Mouse (Mus musculus) natural killer cell, adult 2 months (primary cell): ENCODE results near the gene Ppm1j.
A peak's percentile ranks its signal among the peaks of the same experiment; 100 is the strongest.

Source experiments
- DNase-seq, 2 experiments: peaks; one replicate each; pipeline ENCODE4 v3.0.0; 2022; ENCODE audit warnings: low spot score in 2 of 2

Ppm1j gene

DNA sequence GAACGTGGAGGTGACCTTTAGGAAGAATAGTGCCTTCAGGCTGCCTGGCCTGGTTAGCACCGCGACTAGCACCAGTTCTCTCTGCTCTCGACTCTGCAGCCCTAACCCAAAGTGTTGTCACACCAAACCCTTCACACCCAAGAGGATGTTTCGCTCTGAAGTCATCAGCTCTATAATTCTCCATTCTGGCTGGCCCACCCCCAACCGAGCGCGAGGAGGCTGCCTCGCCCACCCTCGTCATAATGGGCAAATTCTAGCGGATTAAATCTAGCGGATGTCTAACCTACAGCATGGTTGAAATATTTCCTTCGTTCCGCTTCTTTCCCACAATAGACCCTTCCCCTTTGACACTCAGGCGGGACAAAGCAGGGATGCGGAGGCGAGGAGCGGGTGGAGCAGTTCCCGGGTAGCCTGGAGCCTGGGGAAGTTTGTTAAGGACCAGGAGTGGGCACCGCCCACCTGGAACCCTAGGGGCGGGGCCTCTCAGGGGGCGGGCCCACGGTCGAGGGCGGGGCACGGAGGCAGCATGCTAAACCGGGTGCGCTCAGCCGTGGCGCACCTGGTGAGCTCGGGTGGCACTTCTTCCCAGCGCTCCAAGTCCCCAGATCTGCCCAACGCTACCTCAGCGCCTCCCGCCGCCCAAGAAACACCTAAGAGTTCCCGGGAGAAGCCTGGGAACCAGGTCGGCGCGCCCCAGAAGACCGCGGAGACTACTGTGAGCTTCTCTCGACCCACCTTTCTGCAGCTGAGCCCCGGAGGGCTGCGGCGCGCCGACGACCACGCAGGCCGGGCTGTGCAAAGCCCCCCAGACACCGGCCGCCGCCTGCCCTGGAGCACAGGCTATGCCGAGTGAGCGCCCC is at the start of gene Ppm1j:
Gene Ppm1j (plus strand): TSS at position 496 of the 860 bp plus-strand sequence.
- DNase-seq: peak; percentile 74 to 86

DNA sequence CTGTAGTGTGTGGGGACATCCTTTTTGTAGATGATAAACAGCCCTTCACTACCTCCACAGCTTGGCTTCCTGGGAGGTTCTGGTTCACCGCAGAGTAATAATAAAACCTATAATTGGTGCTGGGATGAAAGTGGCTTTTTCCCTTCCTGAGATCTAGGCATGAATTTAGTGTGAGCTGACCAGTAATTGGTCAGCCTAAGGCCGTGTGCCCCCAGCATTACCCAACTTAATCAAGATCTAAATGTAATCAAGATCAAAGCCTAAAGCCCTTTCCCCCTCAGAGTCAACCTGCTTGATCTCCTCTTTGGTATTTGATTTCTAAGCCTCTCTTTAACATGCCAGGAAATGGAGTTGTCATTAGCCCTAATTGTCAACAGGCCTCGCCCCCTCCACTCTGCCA is 47.9 kb upstream of the Ppm1j start:
- no peak for DNase-seq

DNA sequence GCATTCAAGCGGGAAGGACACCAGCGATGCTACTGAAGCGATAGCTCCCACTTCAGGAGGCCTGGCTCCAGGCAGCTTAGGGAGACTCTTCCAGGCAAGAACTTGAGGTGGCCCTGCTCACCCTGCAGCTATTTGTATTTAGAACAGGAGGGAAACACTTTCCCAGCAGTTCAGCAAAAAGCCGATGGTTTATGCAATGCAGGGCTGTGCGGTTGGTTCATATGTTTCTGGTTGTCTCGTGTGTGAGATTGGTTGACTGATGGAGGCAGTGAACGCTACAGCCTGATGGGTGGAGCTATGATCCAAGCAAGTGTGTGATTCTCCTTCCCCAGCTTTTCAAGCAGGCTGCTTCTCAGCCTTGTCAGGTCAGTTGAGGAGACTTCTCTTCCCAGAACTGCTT is 46.2 kb upstream of the Ppm1j start:
- no peak for DNase-seq

DNA sequence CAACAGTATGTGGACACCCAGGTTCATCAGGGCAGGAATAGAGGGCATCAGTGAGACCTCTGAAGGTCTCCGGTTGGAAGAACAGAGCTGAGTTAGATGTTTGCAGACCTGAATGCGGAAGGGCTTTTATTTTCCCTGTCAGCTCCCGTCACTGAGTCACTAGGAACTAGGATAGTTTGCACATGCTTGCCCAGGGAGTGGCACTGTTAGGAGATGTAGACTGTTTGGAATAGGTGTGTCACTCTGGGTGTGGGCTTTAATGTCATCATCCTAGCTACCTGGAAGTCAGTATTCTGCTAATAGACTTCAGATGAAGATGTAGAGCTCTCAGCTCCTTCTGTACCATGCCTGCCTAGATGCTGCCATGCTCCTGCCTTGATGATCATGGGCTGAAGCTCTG is 38.9 kb upstream of the Ppm1j start:
- no peak for DNase-seq

DNA sequence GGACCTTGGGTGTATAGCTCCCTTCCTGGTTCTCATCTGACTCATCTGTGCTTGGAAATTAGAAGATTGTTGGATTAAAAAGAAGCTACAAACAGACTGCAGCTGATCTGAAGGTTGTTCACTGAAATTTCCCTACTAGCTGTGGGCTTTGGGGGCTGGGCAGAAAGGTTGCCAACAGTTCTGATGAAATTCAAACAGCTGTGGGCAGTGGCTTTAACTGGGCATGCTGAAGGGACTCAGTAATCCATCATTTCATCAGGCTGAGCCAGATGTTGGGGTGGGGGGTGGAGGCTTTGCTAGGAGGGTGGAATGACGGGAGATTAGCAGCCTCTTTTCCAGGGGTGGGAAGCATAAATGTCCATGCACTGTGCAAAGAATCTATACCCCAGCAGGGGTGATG is 37.7 kb upstream of the Ppm1j start:
- DNase-seq: no peak

DNA sequence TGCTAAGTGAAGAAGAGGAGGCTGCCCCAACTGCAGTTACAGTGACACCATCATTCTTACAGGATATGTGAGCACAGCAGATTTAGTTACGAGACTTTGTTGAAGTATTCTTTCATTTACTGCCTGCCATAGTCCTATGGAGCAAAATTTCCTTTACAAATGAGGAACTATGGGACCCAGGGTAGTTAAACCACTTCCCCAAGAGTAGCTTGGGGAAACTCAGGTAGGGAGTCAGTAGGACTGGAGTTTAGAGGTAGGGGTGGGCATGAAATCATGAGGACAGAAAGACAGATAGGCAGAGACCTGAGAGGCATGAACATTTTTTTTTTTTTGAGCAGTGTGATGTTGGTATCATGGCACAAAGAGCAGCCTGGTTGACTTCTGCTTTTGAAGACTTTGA is 37.0 kb upstream of the Ppm1j start:
- DNase-seq: no peak

DNA sequence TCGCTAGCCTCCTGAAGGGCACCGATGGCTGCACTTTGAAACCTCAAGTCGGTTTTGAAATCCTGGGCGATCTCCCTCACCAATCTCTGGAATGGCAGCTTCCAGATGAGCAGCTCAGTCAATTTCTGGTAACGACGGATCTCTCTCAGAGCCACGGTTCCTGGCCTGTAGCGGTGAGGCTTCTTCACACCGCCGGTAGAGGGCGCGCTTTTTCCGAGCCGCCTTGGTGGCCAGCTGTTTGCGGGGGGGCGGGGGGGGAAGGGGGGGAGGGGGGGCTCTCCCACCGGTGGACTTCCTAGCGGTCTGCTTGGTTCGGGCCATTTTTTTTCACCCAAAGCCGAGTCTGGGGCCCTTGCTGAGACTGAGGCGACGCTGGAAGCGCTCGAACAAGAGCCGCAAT is 28.0 kb upstream of the Ppm1j start:
- DNase-seq: peak; percentile 20 to 21

DNA sequence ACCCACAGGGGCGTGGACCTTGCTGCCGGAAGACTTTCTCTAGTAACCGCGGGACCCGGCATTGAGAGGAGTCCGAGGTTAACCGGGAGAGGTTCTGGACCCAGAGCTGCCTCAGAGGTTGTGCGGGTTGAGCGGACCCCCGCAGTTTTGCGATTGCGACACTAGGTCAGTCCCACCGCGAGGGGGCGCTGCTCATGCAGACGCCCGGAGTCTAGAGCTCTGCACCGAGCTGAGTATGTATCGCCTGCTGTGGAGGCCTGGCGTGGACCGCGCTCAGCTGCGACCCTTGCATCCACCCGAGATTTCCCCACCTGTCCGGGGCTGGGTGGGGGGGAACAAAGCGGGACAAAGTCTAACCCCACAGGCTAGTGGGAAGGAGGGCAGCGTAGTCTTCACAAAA is 22.4 kb upstream of the Ppm1j start:
- DNase-seq: peak; percentile 46 to 61

DNA sequence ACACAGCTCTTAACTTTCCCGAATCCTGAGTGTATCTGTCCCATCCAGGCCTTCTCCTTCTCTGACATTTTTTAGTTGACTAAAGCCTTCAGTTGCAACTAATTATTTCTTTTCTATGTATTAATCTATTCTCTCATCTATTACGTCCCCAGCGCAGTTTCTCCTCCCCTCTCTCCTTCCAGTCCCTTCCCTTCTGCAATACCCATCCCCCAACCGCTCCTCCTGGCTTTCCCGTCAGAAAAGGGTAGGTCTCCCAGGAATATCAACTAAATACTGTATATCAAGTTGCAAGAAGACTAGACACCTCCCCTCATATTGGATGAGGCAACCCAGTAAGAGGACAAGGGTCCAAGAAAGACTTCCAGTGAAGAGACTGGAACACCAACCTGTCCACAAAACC is 22.0 kb upstream of the Ppm1j start:
- no peak for DNase-seq

DNA sequence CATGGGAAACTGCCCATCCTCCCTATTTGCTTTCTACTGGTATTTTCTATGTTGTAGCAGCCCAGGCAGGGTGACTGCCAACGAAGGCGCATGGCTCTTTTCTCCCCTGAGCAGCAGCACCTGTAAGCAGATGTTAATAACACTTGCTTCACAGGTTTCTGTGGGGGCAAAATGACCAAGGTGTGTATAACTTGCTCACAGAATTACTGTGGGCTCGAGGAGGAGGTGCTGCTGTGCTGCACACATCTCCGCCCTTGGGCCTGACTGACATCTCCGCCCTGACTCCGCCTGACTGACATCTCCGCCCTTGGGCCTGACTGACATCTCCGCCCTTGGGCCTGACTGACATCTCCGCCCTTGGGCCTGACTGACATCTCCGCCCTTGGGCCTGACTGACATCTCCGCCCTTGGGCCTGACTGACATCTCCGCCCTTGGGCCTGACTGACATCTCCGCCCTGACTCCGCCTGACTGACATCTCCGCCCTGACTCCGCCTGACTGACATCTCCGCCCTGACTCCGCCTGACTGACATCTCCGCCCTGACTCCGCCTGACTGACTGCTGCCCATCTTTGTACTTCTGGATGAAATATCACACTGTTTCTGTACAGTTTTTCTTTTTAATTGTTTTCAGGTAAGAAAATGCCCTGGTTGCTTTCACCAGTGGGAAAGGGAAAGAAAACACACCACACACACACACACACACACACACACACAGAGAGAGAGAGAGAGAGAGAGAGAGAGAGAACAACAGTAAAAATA is 18.6 kb upstream of the Ppm1j start:
- peak; percentile 11 to 41 for DNase-seq

DNA sequence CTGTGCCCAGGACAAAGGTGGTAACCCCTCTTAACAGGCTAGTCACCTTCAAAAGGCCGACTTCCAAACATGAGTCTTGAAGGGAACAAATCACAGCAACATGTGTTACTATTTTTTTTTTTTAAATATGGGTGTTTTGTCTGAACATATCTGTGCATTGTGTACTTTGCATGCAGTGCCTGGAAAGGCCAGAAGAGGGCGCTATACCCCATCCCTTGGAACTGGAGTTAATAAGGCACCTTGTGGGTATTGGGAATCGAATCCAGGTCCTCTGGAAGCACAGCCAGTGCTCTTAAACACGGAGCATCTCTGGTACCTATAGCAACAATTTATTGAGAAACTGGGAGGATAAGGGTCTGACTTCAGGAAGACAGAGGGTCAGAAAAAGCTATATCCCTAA is 15.8 kb upstream of the Ppm1j start:
- DNase-seq: peak; percentile 42 to 43

DNA sequence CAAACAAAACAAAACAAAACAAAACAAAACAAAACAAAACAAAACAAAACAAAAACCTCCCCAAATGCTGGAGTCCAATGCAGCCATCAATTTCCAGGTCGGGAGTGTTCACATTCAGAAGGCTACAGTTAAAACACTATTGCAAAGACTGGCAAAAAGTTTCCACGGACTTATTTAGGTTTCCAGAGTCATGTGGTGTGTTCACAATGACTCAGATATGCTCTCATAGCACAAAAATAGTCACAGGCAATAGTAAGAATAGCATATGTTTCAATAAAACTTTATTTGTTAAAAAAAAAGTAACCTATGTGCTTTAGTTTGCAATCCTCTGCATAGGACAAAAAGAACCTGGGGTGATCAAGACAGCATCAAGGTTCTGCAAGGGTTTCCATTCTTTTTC is 13.7 kb upstream of the Ppm1j start:
- DNase-seq: no peak

DNA sequence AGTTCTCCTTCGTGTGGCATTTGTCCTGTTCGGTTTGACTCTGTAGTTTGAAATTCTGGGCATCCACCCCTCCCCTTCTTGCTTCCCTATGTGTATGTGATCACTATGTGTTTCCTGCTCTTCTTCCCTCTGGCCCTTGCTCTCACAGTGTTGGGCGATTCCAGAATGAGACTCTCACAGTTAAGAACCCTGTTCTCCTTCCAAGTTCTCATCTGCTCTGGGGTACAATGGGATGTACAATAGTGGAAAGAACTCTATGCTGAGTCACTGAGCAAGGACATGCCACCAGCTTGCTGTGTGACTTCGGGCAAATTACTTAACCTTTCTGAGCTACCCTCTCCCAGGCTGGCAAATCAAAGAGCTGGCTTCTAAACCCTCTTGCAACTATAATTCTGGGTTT is 13.1 kb upstream of the Ppm1j start:
- DNase-seq: no peak

DNA sequence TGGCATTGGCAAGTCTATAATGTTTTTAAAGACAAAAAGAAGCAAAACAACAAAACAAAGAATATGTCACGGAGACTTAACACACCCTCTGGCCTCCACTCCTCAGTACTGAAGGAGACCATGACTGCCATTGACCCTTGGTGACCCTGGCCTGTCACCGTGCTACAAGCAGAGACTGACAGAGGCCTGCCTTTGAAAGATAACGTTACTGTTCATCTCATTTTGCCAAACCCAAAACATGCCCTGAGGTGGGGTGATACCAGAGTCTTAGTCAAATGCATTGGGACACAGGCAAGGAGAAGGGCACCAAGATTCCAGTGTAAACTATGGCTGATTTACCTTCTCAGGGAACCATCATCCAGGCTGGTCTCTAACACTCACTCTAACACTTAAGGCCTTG is 11.7 kb upstream of the Ppm1j start:
- DNase-seq: no peak

DNA sequence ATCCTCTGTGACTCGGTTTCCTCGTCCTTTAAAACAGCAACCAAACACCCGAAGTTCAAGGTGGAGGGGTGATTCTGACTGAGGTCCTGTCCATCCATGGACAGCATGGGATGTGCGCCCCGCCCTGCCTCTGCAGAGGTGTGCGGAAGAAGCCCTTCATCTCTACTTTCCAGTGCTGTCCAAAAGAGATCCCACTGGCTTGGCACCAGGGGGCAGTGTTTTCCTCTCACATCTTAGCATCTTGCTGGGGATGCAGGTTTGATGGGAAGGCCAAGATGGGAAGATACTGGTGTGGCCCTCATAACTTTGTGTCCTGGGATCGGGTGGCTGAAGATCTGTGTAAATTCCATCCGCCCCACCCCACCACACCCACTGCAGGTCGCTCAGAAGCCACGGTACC is 10.8 kb upstream of the Ppm1j start:
- DNase-seq: peak in 1 of 2 experiments; percentile 26

DNA sequence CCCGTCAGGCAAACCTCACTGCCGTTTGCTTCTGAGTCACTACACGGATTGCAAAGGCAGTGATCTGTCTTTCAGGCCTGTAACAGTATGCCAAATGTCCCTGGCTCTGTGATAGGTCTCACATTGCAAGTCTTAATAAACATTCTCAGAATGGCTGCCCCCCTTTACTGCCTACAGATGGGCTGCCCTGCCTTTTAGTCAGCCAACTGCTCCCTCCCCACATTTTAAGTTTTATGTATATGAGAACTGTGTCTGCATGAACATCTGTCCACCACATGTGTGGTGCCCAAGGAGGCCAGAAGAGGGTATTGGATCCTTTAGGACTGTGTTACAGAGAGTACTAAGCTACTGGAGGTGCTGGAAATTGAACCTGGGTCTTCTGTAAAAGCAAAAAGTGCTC is 9.9 kb upstream of the Ppm1j start:
- no peak for DNase-seq

DNA sequence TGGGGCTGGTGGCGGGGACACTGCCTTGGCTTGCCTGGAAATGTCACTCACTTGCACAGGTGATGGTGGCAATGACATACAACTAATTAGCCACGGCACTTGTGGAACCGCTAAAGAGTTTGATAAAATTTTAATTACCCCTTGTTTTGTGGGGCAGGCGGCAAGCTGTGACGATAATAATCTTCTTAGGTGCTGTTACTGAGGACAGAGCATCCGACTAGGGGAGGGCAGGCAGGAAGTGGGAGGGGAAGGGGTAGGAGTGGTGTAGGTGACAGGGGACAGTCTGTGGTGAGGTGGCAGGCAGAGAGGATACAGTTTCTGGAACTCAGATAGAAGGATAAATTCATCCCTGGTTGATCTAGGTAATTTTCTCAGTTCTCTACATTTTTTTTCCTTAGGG is 9.4 kb upstream of the Ppm1j start:
- DNase-seq: peak; percentile 33 to 52

DNA sequence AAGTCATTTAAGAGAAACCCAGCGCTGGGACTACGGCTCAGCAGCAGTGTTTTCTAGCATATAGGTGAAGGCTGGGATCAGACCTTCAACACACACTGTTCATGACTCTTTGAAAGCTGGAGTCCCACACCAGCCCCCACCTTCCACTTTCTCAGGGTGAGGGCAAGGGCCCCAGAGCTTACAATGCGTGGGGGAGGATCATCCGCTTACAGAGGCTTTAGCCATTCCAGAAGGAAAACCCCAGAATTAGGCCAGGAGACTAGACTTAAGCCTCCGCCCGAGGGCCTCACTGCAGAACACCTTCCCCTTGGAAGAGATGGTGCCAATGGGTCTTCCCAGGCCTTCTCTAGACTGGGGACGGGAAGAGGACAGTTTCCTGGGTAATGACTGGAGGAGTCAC is 7.6 kb upstream of the Ppm1j start:
- no peak for DNase-seq

DNA sequence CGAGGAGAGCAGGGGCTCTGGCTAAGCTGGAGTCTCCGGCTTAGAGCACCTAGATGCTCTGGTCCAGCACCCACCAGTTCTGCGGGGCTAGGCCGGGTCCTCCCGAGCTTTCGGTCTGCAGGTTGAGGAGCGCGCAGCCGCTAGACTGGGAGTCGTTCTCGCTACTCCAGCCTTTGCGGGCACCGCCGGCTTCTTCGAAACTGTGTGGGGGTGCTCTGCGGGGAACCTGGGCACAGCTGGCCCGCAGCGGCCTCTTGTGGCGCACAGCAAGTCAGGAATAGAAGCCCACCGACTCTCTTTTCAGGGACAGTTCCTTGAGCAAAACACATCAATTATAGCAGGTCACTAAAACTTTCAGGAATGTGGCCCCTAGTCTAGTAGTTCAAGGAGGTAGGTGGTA is 3.5 kb upstream of the Ppm1j start:
- DNase-seq: peak in 1 of 2 experiments; percentile 25

DNA sequence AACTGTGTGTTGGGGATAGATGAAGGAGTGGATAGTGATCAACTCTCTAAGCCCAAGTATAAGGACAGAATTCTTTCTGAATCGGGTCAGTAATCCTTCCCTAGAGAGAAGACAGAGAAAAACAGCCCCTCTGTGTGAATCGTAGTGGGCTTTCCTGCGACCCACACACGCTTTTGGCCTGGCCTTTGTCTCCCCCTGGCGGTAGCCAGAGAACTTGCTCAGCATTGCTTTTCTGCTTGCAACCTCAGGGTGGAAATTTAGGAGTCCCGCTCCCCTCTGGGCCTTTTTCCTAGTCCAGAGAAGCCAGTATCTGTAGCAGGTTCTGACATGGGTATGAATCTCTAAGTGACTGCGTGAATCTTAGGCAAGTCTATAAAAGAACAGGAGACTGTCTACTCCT is 907 bp upstream of the Ppm1j start:
- DNase-seq: peak; percentile 59 to 65

DNA sequence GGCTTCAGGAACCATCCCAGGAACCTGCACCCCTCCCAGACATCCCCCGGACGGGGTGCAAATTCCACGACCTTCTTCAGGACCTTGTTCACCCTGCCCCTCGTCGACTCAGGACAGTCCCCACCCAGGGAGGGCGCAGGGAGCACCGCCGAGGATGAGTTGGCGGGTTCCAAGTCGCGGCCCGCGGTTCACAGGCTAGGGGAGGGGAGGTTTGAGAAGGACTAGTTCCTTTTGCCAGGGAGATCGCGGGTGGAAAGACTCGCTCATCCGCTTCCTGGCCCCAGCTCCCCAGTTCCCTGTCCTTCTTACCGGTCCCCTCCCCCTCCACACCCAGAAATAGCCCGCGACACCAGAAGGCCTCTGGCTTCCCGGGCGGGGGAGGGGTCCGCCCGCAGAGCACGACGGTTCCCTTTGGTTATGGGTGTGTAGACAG is 631 bp downstream of the Ppm1j start, which contains the start of gene Fam19a3:
Gene Fam19a3 (minus strand): TSS at position 370 of the 433 bp plus-strand sequence.
- DNase-seq: peak in 1 of 2 experiments; percentile 32

DNA sequence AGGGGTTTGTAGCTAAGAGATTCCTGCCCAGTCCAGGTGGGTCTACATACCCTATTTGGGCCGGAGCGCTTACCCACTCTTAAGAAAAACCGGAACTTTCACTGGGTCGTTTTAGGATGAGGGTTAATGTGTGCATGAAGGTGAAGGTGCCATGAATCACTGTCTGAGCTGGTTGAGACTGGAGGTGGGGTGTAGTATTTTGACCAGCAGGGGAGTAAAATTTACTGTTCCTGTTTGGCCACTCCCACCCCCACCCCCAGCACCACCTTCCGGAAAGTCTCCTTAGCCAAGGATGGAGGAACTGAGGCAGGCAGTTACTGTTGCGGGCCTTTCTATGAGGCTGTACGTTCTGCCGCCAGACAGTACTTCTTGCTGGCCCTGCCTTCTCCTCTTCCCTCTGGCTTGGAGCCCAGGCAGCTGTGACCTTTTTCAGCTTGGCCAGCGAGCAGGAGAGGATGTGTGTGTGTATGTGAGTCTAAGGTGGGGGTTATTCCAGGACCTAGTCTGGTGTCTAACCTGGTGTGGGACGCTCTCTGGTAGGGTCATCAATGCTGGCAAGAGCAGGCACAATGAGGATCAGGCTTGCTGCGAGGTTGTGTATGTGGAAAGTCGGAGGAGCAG is 1.3 kb downstream of the Ppm1j start:
- no peak for DNase-seq
